Mouse (Mus musculus): Measurements from ENCODE around the gene Mgst2.

Gene Mgst2

GRCm38 (mm10) chr3:51701281-51701751 lies 41.2 kb downstream of the Mgst2 start:
- peak; percentile 72 for DNase-seq (ENCODE audit: low read depth)

- peak; percentile 10 for DNase-seq (ENCODE audit: low read depth)
Measured at GRCm38 (mm10) chr3:51701950-51702349, 41.8 kb downstream of the Mgst2 start.

GRCm38 (mm10) chr3:51702701-51703286 lies 42.6 kb downstream of the Mgst2 start:
- DNase-seq (ENCODE audit: low read depth), result no peak

- no peak for DNase-seq (ENCODE audit: low read depth)
Measured at GRCm38 (mm10) chr3:51703478-51703877, 43.3 kb downstream of the Mgst2 start.

GRCm38 (mm10) chr3:51705220-51705619 lies 45.1 kb downstream of the Mgst2 start:
- DNase-seq (ENCODE audit: low read depth), result peak; percentile 47

GRCm38 (mm10) chr3:51708375-51708745 lies 48.2 kb downstream of the Mgst2 start:
- DNase-seq (ENCODE audit: low read depth), result no peak

GRCm38 (mm10) chr3:51708746-51709411 lies 48.7 kb downstream of the Mgst2 start:
- no peak for DNase-seq (ENCODE audit: low read depth)

- no peak for DNase-seq (ENCODE audit: low read depth)
Measured at GRCm38 (mm10) chr3:51712382-51712781, 52.2 kb downstream of the Mgst2 start.

- DNase-seq (ENCODE audit: low read depth), result no peak
Measured at GRCm38 (mm10) chr3:51713233-51713632, 53.1 kb downstream of the Mgst2 start.

GRCm38 (mm10) chr3:51714469-51714868 lies 54.3 kb downstream of the Mgst2 start:
- no peak for DNase-seq (ENCODE audit: low read depth)

- no peak for DNase-seq (ENCODE audit: low read depth)
Measured at GRCm38 (mm10) chr3:51717455-51717854, 57.3 kb downstream of the Mgst2 start.

- no peak for DNase-seq (ENCODE audit: low read depth)
Measured at GRCm38 (mm10) chr3:51717909-51718308, 57.7 kb downstream of the Mgst2 start.

- no peak for DNase-seq (ENCODE audit: low read depth)
Measured at GRCm38 (mm10) chr3:51719373-51719772, 59.2 kb downstream of the Mgst2 start.

GRCm38 (mm10) chr3:51719982-51720381 lies 59.8 kb downstream of the Mgst2 start:
- DNase-seq (ENCODE audit: low read depth), result no peak

GRCm38 (mm10) chr3:51726257-51726656 lies 66.1 kb downstream of the Mgst2 start:
- DNase-seq (ENCODE audit: low read depth), result no peak

GRCm38 (mm10) chr3:51727487-51727886 lies 67.3 kb downstream of the Mgst2 start:
- no peak for DNase-seq (ENCODE audit: low read depth)

GRCm38 (mm10) chr3:51727968-51728367 lies 67.8 kb downstream of the Mgst2 start:
- DNase-seq (ENCODE audit: low read depth), result no peak

- no peak for DNase-seq (ENCODE audit: low read depth)
Measured at GRCm38 (mm10) chr3:51728456-51728855, 68.3 kb downstream of the Mgst2 start.

- DNase-seq (ENCODE audit: low read depth), result no peak
Measured at GRCm38 (mm10) chr3:51729109-51729918, 69.2 kb downstream of the Mgst2 start.

GRCm38 (mm10) chr3:51730662-51731061 lies 70.5 kb downstream of the Mgst2 start:
- no peak for DNase-seq (ENCODE audit: low read depth)

- no peak for DNase-seq (ENCODE audit: low read depth)
Measured at GRCm38 (mm10) chr3:51731949-51732636, 71.9 kb downstream of the Mgst2 start.
